Mouse (Mus musculus) Patski (cell line): ENCODE measurements at regions not wholly inside any gene's neighbourhood (a gene's known extent, or its start where the extent isn't known, plus 50 kb on each side); places are given as distances from the start of the nearest gene placed in this dataset.

Experiments used
- ATAC-seq: fragments of 100-300 bp; one replicate; pipeline ENCODE4 v1.8.0; 2021
- CTCF ChIA-PET: fragments of 350-600 bp; sonication (Branson Sonifier 250); formaldehyde crosslinking; loops from one replicate; lab custom pipeline; 2022; ENCODE audit warnings: inconsistent platforms; lab: Charles Lee
- POLR2A ChIA-PET: fragments of 350-600 bp; sonication (Branson Sonifier 250); formaldehyde crosslinking; loops from one replicate; lab custom pipeline; 2022; ENCODE audit warnings: antibody characterized with exemption, inconsistent platforms; lab: Charles Lee
- DNase-seq: peaks from one replicate; pipeline ENCODE4 v3.0.0-alpha.2; 2011; ENCODE audit warnings: low read depth, low spot score
- H3K27me3 ChIP-seq: fragments of 371-371 bp; one replicate; pipeline ENCODE4 v1.5.1; 2021
- CTCF ChIP-seq: fragments of 100-300 bp; IDR thresholded peaks from one replicate; pipeline ENCODE4 v1.5.1; 2021
- in situ Hi-C: fragments of 300-500 bp; cut with MboI; formaldehyde crosslinking; loops from 3 replicates; pipeline ENCODE4 v1.11.1; 2018; ENCODE audit warnings: low pct_unique_long_range_greater_than_20kb, mixed read lengths

DNA sequence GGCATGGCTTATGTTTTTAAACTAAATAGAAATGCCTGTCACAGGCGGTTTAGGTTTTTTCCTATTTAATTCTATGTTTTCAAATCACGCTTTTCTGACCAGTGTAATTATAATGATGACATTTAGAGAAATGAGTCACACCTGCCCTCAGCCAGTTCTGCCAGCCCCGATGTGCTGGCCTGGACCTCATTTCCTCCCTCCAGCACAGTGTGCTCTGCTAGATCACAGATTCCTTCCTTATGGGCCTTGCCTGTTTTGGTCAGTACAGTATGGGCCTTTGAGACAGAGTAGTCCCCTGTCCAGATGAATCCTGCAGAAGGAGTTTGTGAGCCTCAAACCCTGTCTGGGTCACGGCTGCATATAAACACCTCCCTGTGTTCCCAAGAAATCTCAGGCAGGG lies 569.6 kb upstream of the Btbd3 start:
- POLR2A ChIA-PET: no interaction called here
- no peak for TF ChIP-seq CTCF
- DNase-seq (no peak), ATAC-seq (peak; percentile 67)
- in situ Hi-C loops: no loop called here
- H3K27me3 ChIP-seq: no peaks in the 10 kb centered on the region
- CTCF ChIA-PET: no interaction called here

DNA sequence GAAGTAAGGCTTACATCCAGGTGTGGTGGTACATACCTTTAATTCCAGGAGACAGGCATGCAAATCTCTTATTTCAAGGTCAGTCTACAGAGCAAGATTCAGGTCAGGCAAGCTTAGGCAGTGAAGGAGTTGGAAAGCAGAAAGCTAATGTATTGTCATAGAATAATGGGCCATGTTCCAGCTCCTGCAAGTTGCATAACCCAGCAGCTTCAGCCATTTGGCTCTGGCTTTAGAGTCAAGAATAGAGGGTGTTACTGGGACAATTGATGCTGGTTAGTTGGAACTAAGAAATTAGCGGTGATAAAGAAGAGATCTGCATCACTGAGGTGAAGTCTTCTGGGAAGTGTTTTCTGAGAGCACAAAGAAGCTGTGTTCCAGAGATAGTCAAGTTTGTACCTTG lies 565.3 kb upstream of the Jag1 start:
- DNase-seq (no peak), ATAC-seq (no peak)
- CTCF ChIA-PET: interaction anchor here (1.9 kb wide), 1 partner anchor 10 kb away, joined by 4 read pairs; no protein-coding TSS in a partner anchor

DNA sequence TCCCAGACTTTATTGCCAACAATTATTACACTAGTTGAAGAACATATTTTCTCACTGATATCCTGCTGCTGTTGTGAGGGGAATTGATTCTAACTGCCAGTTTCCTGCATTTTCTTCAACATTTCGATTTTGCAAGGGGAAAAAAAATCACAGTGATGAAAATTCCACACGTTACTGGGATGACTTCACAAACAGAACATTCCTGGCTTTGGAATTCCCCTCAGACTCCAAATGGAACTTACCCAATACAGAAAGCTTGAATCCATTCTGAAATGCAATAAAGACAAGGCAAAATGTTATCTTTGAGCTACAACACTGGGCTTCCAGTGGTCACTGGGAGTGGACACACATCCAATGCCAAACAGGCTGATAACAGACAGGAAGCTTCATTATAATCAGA lies 546.7 kb upstream of the Jag1 start:
- H3K27me3 ChIP-seq: no peaks in the 10 kb centered on the region
- POLR2A ChIA-PET: no interaction called here
- CTCF ChIA-PET: interaction anchor here (1.0 kb wide), 1 partner anchor 69 kb away, joined by 3 read pairs; no protein-coding TSS in a partner anchor
- DNase-seq: no peak
- no peak for TF ChIP-seq CTCF
- ATAC-seq: no peak
- in situ Hi-C loops: loop anchor here (10.0 kb wide), 1 partner anchor 52 kb away; no protein-coding TSS in a partner anchor

More for the DNA sequence above, 565.3 kb upstream of the Jag1 start:
- in situ Hi-C loops: no loop called here
- POLR2A ChIA-PET: no interaction called here
- no peak for TF ChIP-seq CTCF
- no peaks in the 10 kb centered on the region for H3K27me3 ChIP-seq

DNA sequence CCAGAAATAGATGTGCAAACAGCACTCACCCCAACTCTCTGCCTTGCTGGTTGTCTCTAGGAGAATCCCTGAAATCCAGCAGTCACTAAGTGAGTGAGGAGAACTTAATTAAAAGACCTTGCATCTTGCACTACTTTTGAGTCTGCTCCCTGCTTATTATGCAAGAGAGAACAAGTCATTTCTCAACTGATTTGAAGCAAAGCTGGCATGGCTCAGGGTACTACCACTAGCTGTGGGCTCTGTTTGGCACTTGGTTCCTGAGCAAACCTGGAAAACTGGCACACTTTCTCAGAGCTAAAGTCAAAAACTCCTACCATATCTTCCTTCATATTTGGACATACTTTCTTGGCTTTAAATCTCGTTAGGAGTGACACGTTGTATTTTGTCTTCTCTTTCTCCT lies 545.8 kb upstream of the Jag1 start:
- DNase-seq: no peak
- in situ Hi-C loops: loop anchor here (10.0 kb wide), 1 partner anchor 53 kb away; no protein-coding TSS in a partner anchor
- ATAC-seq: peak; percentile 64
- no peaks in the 10 kb centered on the region for H3K27me3 ChIP-seq
- POLR2A ChIA-PET: interaction anchor here (0.7 kb wide), 1 partner anchor 70 kb away, joined by 3 read pairs; no protein-coding TSS in a partner anchor
- no peak for TF ChIP-seq CTCF
- CTCF ChIA-PET: interaction anchor here (0.7 to 1.3 kb wide), 3 partner anchors 30 to 548 kb away, joined by 3 to 5 read pairs (median 3); no protein-coding TSS in a partner anchor

DNA sequence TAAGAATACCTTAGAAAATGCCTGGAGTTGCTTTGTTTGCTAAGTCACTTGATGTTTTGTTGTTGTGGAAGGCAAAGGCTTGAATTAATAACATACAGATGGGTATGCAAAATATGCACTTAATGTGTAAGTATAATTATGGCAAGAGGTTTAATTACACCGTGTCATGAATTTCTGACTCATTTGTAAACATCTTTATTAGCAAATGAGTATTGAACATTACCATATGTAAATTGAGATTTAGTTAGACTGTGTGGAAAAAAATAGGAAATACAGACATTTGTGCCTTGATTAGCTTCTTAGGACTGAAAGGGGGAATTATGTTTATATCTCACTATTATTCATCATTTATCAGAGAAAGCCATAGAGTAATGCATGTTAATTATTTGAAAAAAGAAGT lies 544.0 kb upstream of the Jag1 start:
- no peak for ATAC-seq
- CTCF ChIA-PET: interaction anchor here (1.0 to 1.4 kb wide), 2 partner anchors 25 to 52 kb away, joined by 3 to 5 read pairs; no protein-coding TSS in a partner anchor
- POLR2A ChIA-PET: no interaction called here
- DNase-seq: no peak
- no peak for TF ChIP-seq CTCF
- in situ Hi-C loops: loop anchor here (10.0 kb wide), 1 partner anchor 54 kb away; no protein-coding TSS in a partner anchor
- H3K27me3 ChIP-seq: no peaks in the 10 kb centered on the region

DNA sequence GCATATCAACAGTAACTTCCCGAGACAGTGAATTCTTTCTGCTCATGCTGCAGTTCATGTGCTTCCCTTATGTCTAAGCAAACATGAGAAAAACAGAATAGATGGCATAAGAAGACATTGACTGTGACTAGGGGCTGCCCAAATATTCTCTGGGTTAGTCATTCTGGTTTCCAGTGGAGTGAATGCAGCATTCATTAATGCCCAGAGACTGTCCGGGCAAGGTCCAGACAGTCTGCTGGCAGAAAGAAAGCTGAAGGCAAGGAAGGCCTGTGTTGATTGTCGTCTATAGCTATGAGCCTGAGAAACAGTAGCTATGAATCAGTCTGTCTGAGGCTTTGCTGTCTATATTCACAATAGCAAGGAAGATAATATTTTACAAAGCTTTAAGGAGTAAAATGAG lies 537.9 kb upstream of the Jag1 start:
- ChIA-PET CTCF (no interaction called here), POLR2A (interaction anchor here (0.5 kb wide), 1 partner anchor 325 kb away, joined by 4 read pairs; no protein-coding TSS in a partner anchor)
- TF ChIP-seq CTCF: no peak
- H3K27me3 ChIP-seq: no peaks in the 10 kb centered on the region
- ATAC-seq (peak; percentile 98), DNase-seq (peak; percentile 79)
- in situ Hi-C loops: loop anchor here (5.0 kb wide), 1 partner anchor 157 kb away; no protein-coding TSS in a partner anchor

DNA sequence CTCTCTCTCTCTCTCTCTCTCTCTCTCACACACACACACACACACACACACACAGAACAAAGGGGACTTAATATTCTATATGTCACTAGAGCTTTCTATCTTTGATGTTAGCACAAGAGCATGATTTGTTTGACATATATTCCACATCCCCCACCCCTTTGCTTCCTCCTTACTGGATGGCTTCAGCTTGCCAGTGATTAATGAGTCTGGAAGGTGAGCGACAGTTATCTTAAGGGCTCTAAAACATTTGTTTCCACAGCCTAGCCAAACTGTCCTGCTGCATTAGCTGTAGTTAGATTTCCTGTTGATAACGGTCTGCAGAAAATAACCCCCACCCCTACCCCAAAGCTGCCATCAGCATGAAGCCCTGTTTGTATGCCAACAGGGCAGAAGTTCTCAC lies 527.7 kb upstream of the Jag1 start:
- in situ Hi-C loops: no loop called here
- no peaks in the 10 kb centered on the region for H3K27me3 ChIP-seq
- CTCF ChIA-PET: interaction anchor here (1.6 kb wide), 1 partner anchor 9 kb away, joined by 3 read pairs; no protein-coding TSS in a partner anchor
- no peak for ATAC-seq
- no peak for TF ChIP-seq CTCF
- POLR2A ChIA-PET: no interaction called here
- no peak for DNase-seq

DNA sequence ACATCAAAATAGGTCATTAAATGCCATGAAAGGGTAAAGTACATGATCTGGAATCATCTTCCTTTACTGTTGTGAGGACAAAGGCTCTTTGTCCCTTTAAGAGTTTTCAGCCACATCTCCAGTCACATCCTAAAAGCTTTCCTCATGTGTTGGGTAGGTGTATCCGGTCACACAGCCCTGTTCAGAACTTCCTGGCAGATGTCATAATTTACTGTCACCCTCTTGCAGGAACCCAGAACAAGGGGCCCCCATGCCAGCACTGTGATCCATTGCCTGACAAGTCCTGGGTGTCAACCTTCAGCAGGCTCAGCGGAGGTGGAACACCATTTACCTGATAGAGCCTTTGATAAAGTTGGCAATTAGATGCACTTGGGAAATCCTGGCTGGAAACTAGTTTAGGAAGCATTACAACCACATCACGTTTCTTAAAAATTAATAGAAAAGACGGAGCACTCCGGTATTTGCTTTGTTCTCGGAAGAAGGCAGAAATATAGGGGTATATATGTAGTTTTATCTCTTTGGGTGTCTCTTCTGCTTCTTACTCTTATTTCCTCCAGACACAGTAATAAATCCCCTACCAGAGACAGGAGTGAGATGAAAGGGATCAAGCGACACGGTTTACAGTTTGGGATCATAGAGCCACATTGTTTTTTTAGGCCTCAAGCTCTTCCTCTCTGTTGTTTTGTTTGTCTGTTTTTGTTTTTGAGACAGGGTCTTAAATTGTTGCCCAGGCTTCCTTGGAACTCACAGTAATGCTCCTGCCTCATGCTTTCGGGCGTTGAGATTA lies 527.0 kb upstream of the Jag1 start:
- no peak for DNase-seq
- CTCF ChIA-PET: interaction anchor here (1.6 kb wide), 1 partner anchor 10 kb away, joined by 3 read pairs; no protein-coding TSS in a partner anchor
- in situ Hi-C loops: no loop called here
- no peak for TF ChIP-seq CTCF
- no peaks in the 10 kb centered on the region for H3K27me3 ChIP-seq
- POLR2A ChIA-PET: no interaction called here
- ATAC-seq: no peak

DNA sequence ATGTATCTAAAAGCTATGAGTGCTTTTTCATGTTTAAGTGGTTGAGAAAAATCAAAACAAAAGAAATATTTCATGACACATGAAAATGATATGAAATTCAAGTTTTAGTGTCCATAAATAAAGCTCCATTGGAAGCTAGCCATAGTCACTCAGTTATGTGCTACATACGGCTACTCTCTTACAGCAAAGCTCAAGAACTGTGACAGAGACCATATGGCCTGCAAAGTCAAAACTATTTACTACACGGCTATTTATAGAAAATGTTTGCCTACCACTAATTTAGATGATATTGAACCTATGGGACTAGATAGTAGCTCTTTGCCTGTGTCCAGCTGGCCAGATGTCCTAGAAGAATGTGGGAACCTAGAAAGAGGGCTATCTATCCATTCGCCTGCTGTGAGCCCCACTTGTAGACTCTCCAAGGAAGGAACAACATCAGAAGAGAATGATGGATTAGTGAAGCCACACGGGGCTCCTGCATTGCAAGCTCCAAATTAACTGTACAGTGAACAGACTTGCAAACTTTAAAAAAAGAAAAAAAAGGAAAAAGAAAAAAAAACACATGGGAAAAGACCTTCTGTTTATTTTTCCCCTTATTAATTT lies 518.7 kb upstream of the Jag1 start:
- no peak for TF ChIP-seq CTCF
- no peaks in the 10 kb centered on the region for H3K27me3 ChIP-seq
- ChIA-PET CTCF (interaction anchor here (1.2 kb wide), 1 partner anchor 25 kb away, joined by 3 read pairs; no protein-coding TSS in a partner anchor), POLR2A (no interaction called here)
- no peak for DNase-seq
- ATAC-seq: no peak
- in situ Hi-C loops: no loop called here

DNA sequence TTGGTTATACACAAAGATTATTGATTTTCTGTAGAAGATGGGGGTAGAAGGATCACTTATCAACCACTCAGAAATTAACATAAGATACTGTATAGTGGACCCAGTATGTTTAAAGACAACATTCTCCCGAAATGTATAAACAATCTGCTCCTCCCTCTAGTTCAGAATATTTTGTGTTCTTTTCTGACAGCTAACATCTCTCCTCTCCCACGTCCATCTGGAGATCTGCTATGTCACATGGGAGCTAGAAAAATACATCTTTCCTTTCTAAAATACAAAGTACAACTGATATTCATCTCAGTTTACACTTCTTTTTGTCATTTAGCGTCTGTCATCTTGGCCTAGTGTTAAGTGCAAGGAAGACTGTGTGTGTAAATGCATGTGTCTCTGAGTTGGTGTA lies 500.2 kb upstream of the Jag1 start:
- POLR2A ChIA-PET: no interaction called here
- TF ChIP-seq CTCF: no peak

More for the DNA sequence above, 500.2 kb upstream of the Jag1 start:
- CTCF ChIA-PET: no interaction called here
- H3K27me3 ChIP-seq: no peaks in the 10 kb centered on the region
- in situ Hi-C loops: no loop called here
- ATAC-seq: no peak
- no peak for DNase-seq
